Mouse (Mus musculus) bone marrow, adult 2 months (tissue): Measurements from ENCODE around the gene Ccdc174.

Experiments
- CTCF ChIP-seq: fragments of 200-500 bp; IDR thresholded peaks from 2 replicates; pipeline ENCODE4 v1.5.1; 2011; ENCODE audit warnings: low read length, control low read depth; ENCODE audit not compliant: control insufficient read depth, insufficient read depth
- POLR2A ChIP-seq: fragments of 200-500 bp; IDR thresholded peaks from 2 replicates; pipeline ENCODE4 v1.6.1; 2011; ENCODE audit warnings: low read depth, mild to moderate bottlenecking, control low read depth, low read length, borderline replicate concordance; ENCODE audit not compliant: control insufficient read depth

DNA sequence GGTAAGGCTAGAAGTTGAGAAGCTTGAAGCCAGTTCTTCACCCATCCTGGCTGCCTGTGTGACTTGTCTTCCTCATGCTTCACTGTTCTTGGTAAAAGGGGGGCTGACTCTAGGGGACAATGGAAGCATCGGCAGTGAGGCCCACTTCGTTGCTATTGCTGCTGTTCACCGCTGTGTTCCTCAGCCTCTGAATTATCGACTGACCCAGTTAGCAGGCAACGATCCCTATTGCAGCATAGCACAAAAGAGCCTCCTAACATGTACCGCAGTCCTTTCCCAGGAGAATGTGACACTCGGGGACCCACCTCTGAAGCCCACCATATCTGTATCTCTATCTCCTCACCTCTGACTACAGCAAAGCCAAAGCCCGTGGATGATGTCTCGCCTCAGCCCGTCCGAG, 39.9 kb downstream of the Ccdc174 start:
- no peak for TF ChIP-seq POLR2A
- no peak for TF ChIP-seq CTCF
